Mouse (Mus musculus): ENCODE measurements at regions not wholly inside any gene's neighbourhood (a gene's known extent, or its start where the extent isn't known, plus 50 kb on each side); places are given as distances from the start of the nearest gene placed in this dataset.

DNA sequence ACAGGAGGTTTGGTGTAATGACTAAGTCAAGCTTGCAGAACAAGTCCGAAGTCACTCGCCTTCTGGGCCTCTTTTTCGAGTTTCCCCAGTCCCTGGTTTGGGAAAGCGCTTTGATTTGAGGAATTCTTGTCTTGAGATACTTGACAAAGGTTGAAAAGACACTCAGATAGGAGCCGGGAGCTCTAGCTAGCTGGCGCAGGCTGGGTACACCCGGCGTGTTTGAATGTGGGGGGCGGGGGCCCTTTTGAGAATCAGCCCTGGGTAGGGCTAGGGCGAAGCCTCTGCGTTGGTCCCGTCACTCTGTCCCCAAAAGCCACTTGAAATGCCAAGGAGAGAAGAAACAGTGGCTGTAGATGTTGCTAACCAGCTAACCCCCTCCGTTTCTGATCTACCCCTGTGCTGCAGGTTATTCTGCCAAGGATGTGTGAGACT, 174.3 kb upstream of the Topaz1 start:
- 4% methylated on average over 13 of the region's 13 CpGs for WGBS
- TF ChIP-seq CTCF (IDR thresholded peaks at IDR 0.05; ENCODE audit: insufficient read depth, low read length) (no peak), POLR2A (IDR thresholded peaks at IDR 0.05; ENCODE audit: borderline replicate concordance, extremely low read depth, low read depth, low read length) (no peak)
- no peaks in the 10 kb centered on the region for H3K4me1 ChIP-seq (ENCODE audit: control insufficient read depth, insufficient read depth, low read length)
- no peak for DNase-seq
- H3K4me3 ChIP-seq (replicated peaks; ENCODE audit: extremely low read depth, low read depth, low read length) = no peak overlapping the region

DNA sequence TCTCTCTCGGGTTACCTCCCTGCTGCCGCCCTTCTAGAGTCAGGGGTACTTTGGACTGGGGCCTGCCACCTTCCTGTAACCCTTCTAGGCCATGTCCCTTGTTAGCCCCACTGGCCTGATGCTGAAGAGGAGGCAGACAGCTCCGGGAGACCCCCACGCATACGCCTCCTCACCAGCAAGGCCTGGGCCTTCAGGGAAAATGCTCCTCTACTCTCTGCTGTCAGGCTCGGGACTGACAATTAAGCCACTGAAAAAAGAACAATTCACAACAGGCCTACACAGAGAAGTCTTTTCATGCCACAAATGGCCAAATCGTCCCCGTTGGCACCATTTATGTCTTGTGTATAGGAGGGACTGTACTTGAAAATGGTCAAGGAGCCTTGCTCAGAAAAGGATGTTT, 161.9 kb upstream of the Topaz1 start:
- no peak for DNase-seq

DNA sequence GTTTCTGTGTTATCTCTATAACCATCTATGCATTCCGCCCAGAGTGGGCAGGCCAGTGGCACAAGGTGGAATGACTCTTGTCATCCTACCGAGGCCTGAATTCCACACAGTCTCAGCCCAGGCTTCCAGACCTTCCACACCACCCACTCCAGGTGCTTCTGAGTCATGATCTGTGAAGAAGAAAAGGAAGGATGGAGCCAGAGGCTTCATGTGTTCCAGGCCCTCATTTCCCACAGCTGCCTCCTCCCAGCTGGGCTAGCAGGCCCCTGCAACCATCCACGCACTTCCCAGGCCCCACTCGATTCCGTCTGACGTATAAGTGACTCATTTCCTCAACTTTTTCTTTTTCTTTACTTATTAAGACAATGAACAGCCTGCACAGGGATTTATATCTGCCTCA, 160.7 kb upstream of the Topaz1 start:
- Histone ChIP-seq H3K4me1 (ENCODE audit: control insufficient read depth, insufficient read depth, low read length) (no peaks in the 10 kb centered on the region), H3K4me3 (replicated peaks; ENCODE audit: extremely low read depth, low read depth, low read length) (no peak overlapping the region)
- no peak for DNase-seq
- 67% methylated on average over 6 of the region's 6 CpGs for WGBS
- TF ChIP-seq POLR2A (IDR thresholded peaks at IDR 0.05; ENCODE audit: borderline replicate concordance, extremely low read depth, low read depth, low read length) (no peak), CTCF (IDR thresholded peaks at IDR 0.05; ENCODE audit: insufficient read depth, low read length) (no peak)

More for the DNA sequence above, 161.9 kb upstream of the Topaz1 start:
- H3K4me3 ChIP-seq (replicated peaks; ENCODE audit: extremely low read depth, low read depth, low read length) = no peak overlapping the region
- TF ChIP-seq POLR2A (IDR thresholded peaks at IDR 0.05; ENCODE audit: borderline replicate concordance, extremely low read depth, low read depth, low read length) (no peak), CTCF (IDR thresholded peaks at IDR 0.05; ENCODE audit: insufficient read depth, low read length) (no peak)
- no peaks in the 10 kb centered on the region for H3K4me1 ChIP-seq (ENCODE audit: control insufficient read depth, insufficient read depth, low read length)
- 80% methylated on average over 8 of the region's 8 CpGs for WGBS

DNA sequence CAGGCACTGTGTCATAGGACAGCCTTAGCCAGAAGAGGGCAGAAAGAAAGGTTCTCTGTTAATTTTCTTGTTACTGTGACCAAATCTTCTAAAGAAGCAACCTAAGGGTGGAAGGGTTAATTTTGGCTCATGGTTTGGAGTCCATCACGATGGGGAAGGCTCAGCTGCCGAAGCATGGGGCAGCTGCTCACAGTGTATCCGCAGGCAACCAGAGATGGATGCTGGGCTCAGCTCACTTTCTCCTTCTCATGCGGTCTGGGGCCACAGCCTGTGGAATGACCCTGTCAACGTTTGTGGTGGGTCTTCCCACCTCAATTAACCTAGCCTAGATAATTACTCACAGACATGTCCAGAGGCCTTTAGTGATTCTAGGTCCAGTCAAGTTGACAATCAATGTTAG, 160.2 kb upstream of the Topaz1 start:
- H3K4me1 ChIP-seq (ENCODE audit: control insufficient read depth, insufficient read depth, low read length) = no peaks in the 10 kb centered on the region
- WGBS = 68% methylated on average over 5 of the region's 5 CpGs
- TF ChIP-seq POLR2A (IDR thresholded peaks at IDR 0.05; ENCODE audit: borderline replicate concordance, extremely low read depth, low read depth, low read length) (no peak), CTCF (IDR thresholded peaks at IDR 0.05; ENCODE audit: insufficient read depth, low read length) (no peak)

DNA sequence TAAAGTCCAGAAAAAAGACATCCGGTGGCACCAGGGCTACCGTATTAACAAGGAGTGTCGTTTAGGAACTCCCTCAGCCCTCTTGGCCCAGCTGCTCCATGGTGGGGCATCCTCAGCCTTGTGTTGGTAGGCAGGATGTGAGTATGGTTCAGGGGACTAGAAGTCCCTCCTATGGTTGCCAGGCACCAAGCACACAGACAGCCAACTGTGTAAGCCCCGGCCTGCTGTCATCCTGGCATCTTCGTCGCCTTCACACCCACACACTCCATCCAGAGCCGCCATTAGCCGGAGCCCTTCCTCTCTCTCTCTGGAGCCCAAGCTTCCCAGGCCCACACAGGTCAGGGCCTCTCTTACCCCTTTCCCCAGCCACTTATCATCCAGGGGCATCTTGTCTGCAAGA, 158.9 kb upstream of the Topaz1 start:
- H3K4me3 ChIP-seq (replicated peaks; ENCODE audit: extremely low read depth, low read depth, low read length) = no peak overlapping the region
- H3K4me1 ChIP-seq (ENCODE audit: control insufficient read depth, insufficient read depth, low read length) = no peaks in the 10 kb centered on the region
- TF ChIP-seq CTCF (IDR thresholded peaks at IDR 0.05; ENCODE audit: insufficient read depth, low read length) = no peak
- TF ChIP-seq POLR2A (IDR thresholded peaks at IDR 0.05; ENCODE audit: borderline replicate concordance, extremely low read depth, low read depth, low read length) = no peak
- DNase-seq = no peak
- 65% methylated on average over 8 of the region's 8 CpGs for WGBS

More for the DNA sequence above, 160.2 kb upstream of the Topaz1 start:
- no peak for DNase-seq
- H3K4me3 ChIP-seq (replicated peaks; ENCODE audit: extremely low read depth, low read depth, low read length) = no peak overlapping the region

DNA sequence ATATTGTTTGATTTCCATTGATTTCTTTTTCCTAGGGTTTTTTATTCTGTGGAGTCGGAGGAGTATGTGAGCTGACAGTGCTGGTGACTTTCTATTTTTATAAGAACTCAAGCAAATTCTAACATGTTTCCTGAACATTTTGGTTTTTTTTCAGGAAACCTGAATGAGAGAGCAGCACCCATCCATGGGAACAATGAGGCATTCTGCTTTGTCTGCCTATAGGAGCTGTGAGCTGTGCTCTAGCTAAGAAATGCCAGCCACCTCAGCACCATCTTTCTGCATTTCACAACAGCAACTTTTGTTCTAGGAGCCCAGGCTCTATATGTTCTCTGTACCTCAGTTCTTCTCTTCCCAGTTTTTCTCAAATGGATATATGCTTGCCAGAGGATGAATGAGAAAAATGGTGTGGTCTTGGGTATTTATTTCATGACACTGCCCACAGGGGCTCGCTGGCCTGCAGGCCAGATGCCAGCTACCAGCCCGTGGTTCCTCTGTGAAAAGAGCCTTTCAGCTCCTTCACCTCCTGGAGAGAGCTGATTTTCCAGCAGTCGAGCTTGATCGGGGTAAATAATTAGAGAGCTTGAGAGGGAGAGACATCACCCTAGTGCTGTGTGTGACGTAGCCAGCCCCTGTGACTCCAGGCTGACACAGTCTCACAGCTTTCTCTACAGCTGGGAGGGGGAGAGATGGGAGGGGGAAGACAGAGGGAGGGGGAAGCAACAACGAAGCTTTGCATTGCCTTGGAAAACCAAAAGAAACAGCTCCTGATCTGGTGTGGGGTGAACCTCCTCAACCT, 154.1 kb upstream of the Topaz1 start:
- Histone ChIP-seq H3K4me1 (ENCODE audit: control insufficient read depth, insufficient read depth, low read length) (no peaks in the 10 kb centered on the region), H3K4me3 (replicated peaks; ENCODE audit: extremely low read depth, low read depth, low read length) (no peak overlapping the region)
- WGBS = 30% methylated on average over 7 of the region's 7 CpGs
- no peak for DNase-seq
- TF ChIP-seq POLR2A (IDR thresholded peaks at IDR 0.05; ENCODE audit: borderline replicate concordance, extremely low read depth, low read depth, low read length) = no peak

DNA sequence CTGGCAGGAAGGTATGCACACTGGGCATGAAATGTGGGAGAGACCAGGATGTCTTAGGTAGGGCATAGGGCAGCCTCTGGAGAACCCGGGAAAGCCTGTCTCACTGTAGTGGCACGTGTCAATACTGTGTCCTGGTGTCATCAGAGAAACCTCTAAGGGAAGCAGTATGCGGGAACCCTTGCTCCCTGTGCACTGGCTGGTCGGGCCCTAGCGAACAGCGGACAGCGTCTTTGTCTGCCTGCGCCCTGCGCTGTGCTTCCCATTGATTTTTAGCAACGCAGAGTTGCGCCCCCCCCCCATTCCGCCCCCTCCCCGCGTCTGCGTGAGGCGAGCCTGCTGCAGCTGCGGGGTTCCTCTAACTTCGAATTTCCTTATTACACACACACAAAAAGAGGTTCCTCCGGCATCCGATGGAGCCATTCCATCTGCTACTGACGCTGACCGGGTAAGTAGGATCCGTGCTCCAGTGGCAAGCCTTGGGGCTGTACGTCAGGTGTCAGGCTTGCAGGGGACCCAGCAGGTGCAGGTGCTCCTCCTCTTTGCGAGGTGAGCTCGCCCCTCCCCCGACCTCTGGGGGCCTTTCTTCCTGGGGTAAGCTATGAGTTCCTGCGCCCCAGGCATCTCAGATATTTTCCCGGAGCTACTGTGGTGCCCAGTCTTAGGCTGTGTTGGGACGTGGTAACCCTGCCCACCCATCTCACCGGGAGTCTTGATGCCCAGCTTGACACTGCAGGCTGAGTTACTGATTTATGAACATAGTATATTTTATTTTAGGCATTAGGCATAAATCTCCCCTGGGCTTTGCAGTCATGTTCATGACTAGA, 151.8 kb upstream of the Topaz1 start:
- no peak for TF ChIP-seq POLR2A (IDR thresholded peaks at IDR 0.05; ENCODE audit: borderline replicate concordance, extremely low read depth, low read depth, low read length)
- no peak for TF ChIP-seq CTCF (IDR thresholded peaks at IDR 0.05; ENCODE audit: insufficient read depth, low read length)
- H3K4me1 ChIP-seq (ENCODE audit: control insufficient read depth, insufficient read depth, low read length) = no peaks in the 10 kb centered on the region
- WGBS = 5% methylated on average over 31 of the region's 31 CpGs
- no peak for DNase-seq
- H3K4me3 ChIP-seq (replicated peaks; ENCODE audit: extremely low read depth, low read depth, low read length) = no peak overlapping the region

DNA sequence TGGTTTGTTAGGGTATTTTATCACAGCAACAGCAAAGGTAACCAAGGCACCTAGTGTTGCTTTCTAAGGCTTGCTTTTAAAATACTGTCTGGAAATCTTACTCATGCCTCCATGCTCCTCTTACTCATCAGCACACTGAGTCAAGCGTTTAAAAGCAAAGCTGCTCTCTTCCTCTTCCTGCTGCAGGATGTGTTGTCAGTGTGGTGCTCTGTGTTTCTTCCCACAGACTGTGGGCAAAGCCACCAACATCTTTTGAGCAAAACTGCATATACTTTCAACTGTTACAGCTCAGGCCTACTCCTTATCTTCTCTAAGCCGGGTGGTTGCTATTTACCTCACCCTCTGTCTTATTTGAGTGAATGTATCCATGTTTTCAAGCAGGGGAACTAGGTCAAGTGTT, 144.0 kb upstream of the Topaz1 start:
- Histone ChIP-seq H3K4me1 (ENCODE audit: control insufficient read depth, insufficient read depth, low read length) (no peaks in the 10 kb centered on the region), H3K4me3 (replicated peaks; ENCODE audit: extremely low read depth, low read depth, low read length) (no peak overlapping the region)
- TF ChIP-seq POLR2A (IDR thresholded peaks at IDR 0.05; ENCODE audit: borderline replicate concordance, extremely low read depth, low read depth, low read length) = no peak
- WGBS = 43% methylated on average over 2 of the region's 2 CpGs
- no peak for DNase-seq

DNA sequence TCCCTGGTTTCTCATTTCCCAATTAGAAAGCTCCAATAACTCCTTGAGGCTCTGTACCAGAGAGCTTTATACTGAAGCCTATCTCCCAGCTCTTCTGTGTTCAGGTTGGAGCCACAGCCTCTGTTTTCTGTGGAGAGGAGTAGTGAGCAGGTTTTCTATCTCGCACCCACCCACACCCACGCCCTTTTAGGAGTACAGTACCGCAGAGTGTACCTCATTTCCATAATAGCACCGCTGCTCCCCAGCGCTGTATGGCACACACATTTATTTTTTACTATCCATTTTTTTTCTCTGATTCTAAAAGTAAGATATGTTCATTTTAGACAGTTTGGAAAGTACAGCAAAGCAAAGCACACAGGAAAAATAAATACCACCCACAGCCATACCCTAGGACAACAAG, 137.5 kb upstream of the Topaz1 start:
- WGBS = 94% methylated on average over 5 of the region's 5 CpGs

DNA sequence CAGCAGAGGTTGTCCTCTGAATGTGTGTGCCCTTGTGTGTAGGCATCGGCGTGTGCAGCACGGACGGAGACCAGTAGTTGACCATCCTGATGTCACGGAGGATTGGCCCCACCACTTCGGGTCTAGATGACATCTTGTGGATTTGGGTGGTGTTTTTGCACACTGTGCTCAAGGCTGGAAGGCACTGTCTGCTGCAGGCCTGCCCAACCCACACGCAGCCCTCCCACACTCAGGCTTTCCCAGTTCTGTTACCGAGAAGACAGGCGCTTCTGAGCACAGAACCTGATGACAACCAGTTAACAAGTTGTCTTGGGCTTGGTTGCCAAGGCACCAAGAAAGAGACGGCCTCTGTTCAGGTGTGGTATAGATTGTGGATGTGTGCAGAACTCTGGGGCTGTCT, 136.2 kb upstream of the Topaz1 start:
- Histone ChIP-seq H3K4me1 (ENCODE audit: control insufficient read depth, insufficient read depth, low read length) (no peaks in the 10 kb centered on the region), H3K4me3 (replicated peaks; ENCODE audit: extremely low read depth, low read depth, low read length) (no peak overlapping the region)
- no peak for TF ChIP-seq POLR2A (IDR thresholded peaks at IDR 0.05; ENCODE audit: borderline replicate concordance, extremely low read depth, low read depth, low read length)
- TF ChIP-seq CTCF (IDR thresholded peaks at IDR 0.05; ENCODE audit: insufficient read depth, low read length) = no peak
- DNase-seq = no peak
- WGBS = 89% methylated on average over 10 of the region's 10 CpGs

More for the DNA sequence above, 137.5 kb upstream of the Topaz1 start:
- Histone ChIP-seq H3K4me3 (replicated peaks; ENCODE audit: extremely low read depth, low read depth, low read length) (no peak overlapping the region), H3K4me1 (ENCODE audit: control insufficient read depth, insufficient read depth, low read length) (no peaks in the 10 kb centered on the region)
- DNase-seq = no peak
- TF ChIP-seq CTCF (IDR thresholded peaks at IDR 0.05; ENCODE audit: insufficient read depth, low read length) (no peak), POLR2A (IDR thresholded peaks at IDR 0.05; ENCODE audit: borderline replicate concordance, extremely low read depth, low read depth, low read length) (no peak)
